Mouse (Mus musculus) hindbrain, embryonic 16.5 days (tissue): Measurements from ENCODE around the gene Prss57. TPM values are rescaled to one million over a fixed set of nuclear protein-coding genes. Genes with fewer than 3 reads are reported as not detected.

ENCODE experiments used
- ATAC-seq: fragments of 200-750 bp; cut with Nextera tagmentation; 2 replicates; pipeline ENCODE4 v1.8.0; 2017; ENCODE audit warnings: moderate TSS enrichment, moderate library complexity
- H3K27ac ChIP-seq: fragments of 300-500 bp; sonication (generic); 2 replicates; pipeline ENCODE4 v1.5.1; 2014; ENCODE audit warnings: low read depth, mild to moderate bottlenecking, control low read depth, low read length, moderate library complexity
- H3K27me3 ChIP-seq: fragments of 300-500 bp; sonication (generic); replicated peaks from 2 replicates; pipeline ENCODE4 v1.6.1; 2014; ENCODE audit warnings: low read length; ENCODE audit not compliant: control insufficient read depth, insufficient read depth
- H3K36me3 ChIP-seq: fragments of 300-500 bp; sonication (generic); 2 replicates; pipeline ENCODE4 v1.6.1; 2014; ENCODE audit warnings: mild to moderate bottlenecking, low read length, moderate library complexity, mixed read lengths; ENCODE audit not compliant: control insufficient read depth, insufficient read depth
- H3K4me1 ChIP-seq: fragments of 300-500 bp; sonication (generic); 2 replicates; pipeline ENCODE4 v1.6.1; 2014; ENCODE audit warnings: low read depth, low read length; ENCODE audit not compliant: control insufficient read depth, insufficient read depth
- H3K4me2 ChIP-seq: fragments of 300-500 bp; sonication (generic); 2 replicates; pipeline ENCODE4 v1.6.1; 2014; ENCODE audit warnings: mild to moderate bottlenecking, low read length, control low read depth, moderate library complexity
- H3K4me3 ChIP-seq: fragments of 300-500 bp; sonication (generic); 2 replicates; pipeline ENCODE4 v1.5.1; 2014; ENCODE audit warnings: mild to moderate bottlenecking, low read length, control low read depth, moderate library complexity
- H3K9ac ChIP-seq: fragments of 300-500 bp; sonication (generic); 2 replicates; pipeline ENCODE4 v1.6.1; 2014; ENCODE audit warnings: low read depth, mild to moderate bottlenecking, control low read depth, low read length, moderate library complexity
- H3K9me3 ChIP-seq: fragments of 300-500 bp; sonication (generic); 2 replicates; pipeline ENCODE4 v1.6.1; 2014; ENCODE audit warnings: mild to moderate bottlenecking, low read length, moderate library complexity; ENCODE audit not compliant: control insufficient read depth
- WGBS: fragments of 180-500 bp; shearing (Covaris S2); extraction: QIAGEN DNeasy Blood & Tissue Kit; methylation state at CpG from one replicate; pipeline ENCODE4 v1.1.7; 2014; 5-methylcytosine and 5-hydroxymethylcytosine counted together
- polyA plus RNA-seq: library from polyadenylated mRNA; unstranded; fragments of >200 nt; fragmentation: Nextera tagmentation; extraction: Ambion mirVana; gene quantifications from 2 replicates; pipeline ENCODE4 v1.2.1, GENCODE M21; 2015

Prss57 gene
- polyA plus RNA-seq, 1 experiment from 2014 or later = not detected

GRCm38 (mm10) chr10:79802331-79802971 lies 11.7 kb upstream of the Prss57 start:
- no peak overlapping the region for H3K4me2 ChIP-seq
- no peaks in the 10 kb centered on the region for H3K36me3 ChIP-seq
- H3K27me3 ChIP-seq = no peaks in the 10 kb centered on the region
- H3K9ac ChIP-seq = no peak overlapping the region
- H3K9me3 ChIP-seq = no peaks in the 10 kb centered on the region
- WGBS = 33% methylated on average over 9 of the region's 11 CpGs
- H3K4me1 ChIP-seq = peaks cover 39% of the 10 kb centered on the region
- no peak overlapping the region for H3K4me3 ChIP-seq
- H3K27ac ChIP-seq = peak overlapping the region; percentile 79
- no peak for ATAC-seq

GRCm38 (mm10) chr10:79801837-79802236 lies 11.1 kb upstream of the Prss57 start:
- no peaks in the 10 kb centered on the region for H3K27me3 ChIP-seq
- H3K9me3 ChIP-seq = no peaks in the 10 kb centered on the region
- peaks cover 43% of the 10 kb centered on the region for H3K4me1 ChIP-seq
- no peaks in the 10 kb centered on the region for H3K36me3 ChIP-seq
- 18% methylated on average over 3 of the region's 3 CpGs for WGBS
- H3K27ac ChIP-seq = peak overlapping the region; percentile 79
- no peak overlapping the region for H3K4me3 ChIP-seq
- no peak for ATAC-seq
- H3K4me2 ChIP-seq = no peak overlapping the region
- no peak overlapping the region for H3K9ac ChIP-seq

GRCm38 (mm10) chr10:79800508-79800907 lies 9.7 kb upstream of the Prss57 start:
- ATAC-seq = no peak
- no peak overlapping the region; the same call in 1 of the 2 replicates for H3K27ac ChIP-seq
- peaks cover 48% of the 10 kb centered on the region for H3K4me1 ChIP-seq
- H3K4me3 ChIP-seq = no peak overlapping the region
- no peaks in the 10 kb centered on the region for H3K27me3 ChIP-seq
- H3K36me3 ChIP-seq = no peaks in the 10 kb centered on the region
- H3K4me2 ChIP-seq = no peak overlapping the region
- H3K9ac ChIP-seq = no peak overlapping the region
- H3K9me3 ChIP-seq = no peaks in the 10 kb centered on the region
- 68% methylated on average over 11 of the region's 11 CpGs for WGBS

- H3K4me2 ChIP-seq = no peak overlapping the region
- H3K27ac ChIP-seq = no peak overlapping the region
- H3K4me1 ChIP-seq = peaks cover 44% of the 10 kb centered on the region
- 93% methylated on average over 12 of the region's 12 CpGs for WGBS
- H3K9me3 ChIP-seq = no peaks in the 10 kb centered on the region
- no peak overlapping the region for H3K9ac ChIP-seq
- no peaks in the 10 kb centered on the region for H3K36me3 ChIP-seq
- no peaks in the 10 kb centered on the region for H3K27me3 ChIP-seq
- no peak for ATAC-seq
- H3K4me3 ChIP-seq = no peak overlapping the region
These were observed 7.6 kb upstream of the Prss57 start for GRCm38 (mm10) chr10:79798289-79798928.

- H3K27me3 ChIP-seq = no peaks in the 10 kb centered on the region
- H3K4me2 ChIP-seq = peak overlapping the region; percentile 47
- H3K9ac ChIP-seq = peak overlapping the region; percentile 43; the same call in 1 of the 2 replicates
- H3K4me1 ChIP-seq = peaks cover 37% of the 10 kb centered on the region
- peak overlapping the region; percentile 21; the same call in 1 of the 2 replicates for H3K4me3 ChIP-seq
- no peaks in the 10 kb centered on the region for H3K9me3 ChIP-seq
- no peaks in the 10 kb centered on the region for H3K36me3 ChIP-seq
- WGBS = 35% methylated on average over 15 of the region's 15 CpGs
- H3K27ac ChIP-seq = 0 out of 2 replicates have a peak overlapping the region, but pooled peaks have one; percentile 20
- no peak for ATAC-seq
These were observed 6.6 kb upstream of the Prss57 start for GRCm38 (mm10) chr10:79797326-79797725.

GRCm38 (mm10) chr10:79795905-79796304 lies 5.1 kb upstream of the Prss57 start:
- H3K9me3 ChIP-seq = no peaks in the 10 kb centered on the region
- 99% methylated on average over 3 of the region's 3 CpGs for WGBS
- H3K4me2 ChIP-seq = no peak overlapping the region
- H3K27ac ChIP-seq = no peak overlapping the region
- no peaks in the 10 kb centered on the region for H3K36me3 ChIP-seq
- H3K9ac ChIP-seq = no peak overlapping the region
- H3K4me3 ChIP-seq = no peak overlapping the region
- no peaks in the 10 kb centered on the region for H3K27me3 ChIP-seq
- no peak for ATAC-seq
- peaks cover 29% of the 10 kb centered on the region for H3K4me1 ChIP-seq

GRCm38 (mm10) chr10:79794491-79794931 lies 3.8 kb upstream of the Prss57 start:
- Histone ChIP-seq H3K36me3 (no peaks in the 10 kb centered on the region), H3K27me3 (no peaks in the 10 kb centered on the region), H3K4me3 (peak overlapping the region; percentile 88), H3K9me3 (no peaks in the 10 kb centered on the region), H3K27ac (peak overlapping the region; percentile 89), H3K4me1 (peaks cover 29% of the 10 kb centered on the region), H3K9ac (peak overlapping the region; percentile 99), H3K4me2 (peak overlapping the region; percentile 79)
- ATAC-seq = peak; percentile 35
- 4% methylated on average over 9 of the region's 10 CpGs for WGBS

GRCm38 (mm10) chr10:79793738-79794490 lies 3.2 kb upstream of the Prss57 start:
- Histone ChIP-seq H3K27ac (peak overlapping the region; percentile 89), H3K4me2 (peak overlapping the region; percentile 79), H3K36me3 (no peaks in the 10 kb centered on the region), H3K4me3 (peak overlapping the region; percentile 88), H3K27me3 (no peaks in the 10 kb centered on the region), H3K9me3 (no peaks in the 10 kb centered on the region), H3K9ac (peak overlapping the region; percentile 99), H3K4me1 (peaks cover 29% of the 10 kb centered on the region)
- peak; percentile 13 for ATAC-seq
- under 1% methylated on average over 32 of the region's 38 CpGs for WGBS
